Mouse (Mus musculus): Measurements from ENCODE around the gene Slc25a45.

- no peak for TF ChIP-seq POLR2A (IDR thresholded peaks at IDR 0.05; ENCODE audit: control insufficient read depth, low read depth, low read length)
- TF ChIP-seq CTCF (IDR thresholded peaks at IDR 0.05; ENCODE audit: control insufficient read depth, insufficient read depth, insufficient replicate concordance, low read depth, low read length) = no peak
These were observed 41.6 kb upstream of the Slc25a45 start for GRCm38 (mm10) chr19:5835922-5836430.
